Mouse (Mus musculus) megakaryocyte, embryonic 14.5 days (primary cell): ENCODE results near the gene Fgfr2.

ENCODE experiments used
- FLI1 ChIP-seq: IDR thresholded peaks from 2 replicates; pipeline ENCODE4 v1.6.1; 2012; ENCODE audit warnings: low read length, inconsistent platforms, mixed read lengths
- GATA1 ChIP-seq: IDR thresholded peaks from 3 replicates; pipeline ENCODE4 v1.6.1; 2012; ENCODE audit warnings: mixed read lengths, low read length, inconsistent platforms, borderline replicate concordance

DNA sequence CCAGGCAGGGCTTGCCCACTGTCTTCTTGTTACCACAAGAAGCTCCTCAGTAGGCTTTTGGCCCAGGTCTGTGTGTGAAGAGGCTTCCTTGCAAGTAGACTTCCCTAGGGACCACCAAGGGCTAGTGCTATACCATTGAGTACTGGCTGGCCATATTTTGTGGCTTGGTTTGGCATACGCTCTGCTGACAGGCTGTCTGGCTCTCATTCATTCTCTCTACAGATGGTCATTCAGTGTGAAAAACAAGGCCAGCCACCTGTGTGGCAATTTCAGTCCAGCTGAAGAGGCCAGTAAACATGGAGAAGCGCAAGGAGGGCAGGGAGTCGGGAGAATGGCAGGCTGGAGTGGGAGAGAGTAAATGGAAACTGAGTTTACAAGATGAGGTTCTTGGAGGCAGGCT is 2407.7 kb downstream of the Fgfr2 start:
- TF ChIP-seq GATA1 = no peak
- no peak for TF ChIP-seq FLI1
